Mouse (Mus musculus) urinary bladder, postnatal 4 days (tissue): ENCODE data around the gene Zfp513.

Experiments
- DNase-seq, 2 experiments: peaks; one replicate each; pipeline ENCODE4 v3.0.0; 2021 to 2022; ENCODE audit warnings: low spot score in 2 of 2

The Zfp513 gene

DNA sequence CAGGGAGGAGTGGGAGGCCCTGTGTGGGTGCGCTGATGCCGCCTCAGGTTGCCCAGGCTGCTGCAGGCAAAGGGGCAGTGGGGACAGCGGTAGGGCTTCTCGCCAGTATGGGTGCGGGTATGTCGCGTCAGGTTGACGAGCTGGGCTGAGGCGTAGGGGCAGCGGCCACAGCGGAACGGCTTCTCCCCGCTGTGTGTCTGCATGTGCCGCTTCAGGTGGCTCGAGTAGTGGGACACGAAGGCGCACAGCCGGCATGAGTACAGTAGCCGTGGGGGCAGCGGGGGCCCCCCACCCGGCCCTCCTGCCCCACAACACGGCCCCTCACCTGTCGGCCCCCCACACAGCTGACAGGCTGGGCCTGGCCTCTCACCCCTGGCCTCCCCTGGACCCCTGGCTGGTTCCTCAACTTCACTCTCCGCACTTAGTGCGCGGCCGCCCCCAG is 1.8 kb downstream of the Zfp513 start:
- no peak for DNase-seq

DNA sequence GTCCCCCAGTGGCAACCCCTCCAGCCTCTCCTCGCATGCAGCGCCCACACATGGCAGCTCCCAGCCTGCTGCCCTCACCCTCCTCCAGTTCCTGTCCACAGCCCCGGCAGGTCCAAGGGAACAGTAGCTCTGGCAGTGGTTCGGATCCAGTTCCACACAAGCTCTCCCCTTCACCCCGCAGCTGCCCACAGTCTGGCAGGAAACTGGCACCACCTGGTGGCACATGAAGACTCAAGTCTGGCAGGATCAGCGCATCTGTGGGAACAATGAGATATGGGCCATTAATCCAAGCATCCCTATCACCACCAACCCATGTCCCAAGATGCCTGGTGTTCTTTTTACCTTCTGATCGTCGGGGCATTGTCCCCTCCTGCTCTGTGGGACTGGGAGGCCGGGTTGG is 2.2 kb downstream of the Zfp513 start:
- DNase-seq: no peak

DNA sequence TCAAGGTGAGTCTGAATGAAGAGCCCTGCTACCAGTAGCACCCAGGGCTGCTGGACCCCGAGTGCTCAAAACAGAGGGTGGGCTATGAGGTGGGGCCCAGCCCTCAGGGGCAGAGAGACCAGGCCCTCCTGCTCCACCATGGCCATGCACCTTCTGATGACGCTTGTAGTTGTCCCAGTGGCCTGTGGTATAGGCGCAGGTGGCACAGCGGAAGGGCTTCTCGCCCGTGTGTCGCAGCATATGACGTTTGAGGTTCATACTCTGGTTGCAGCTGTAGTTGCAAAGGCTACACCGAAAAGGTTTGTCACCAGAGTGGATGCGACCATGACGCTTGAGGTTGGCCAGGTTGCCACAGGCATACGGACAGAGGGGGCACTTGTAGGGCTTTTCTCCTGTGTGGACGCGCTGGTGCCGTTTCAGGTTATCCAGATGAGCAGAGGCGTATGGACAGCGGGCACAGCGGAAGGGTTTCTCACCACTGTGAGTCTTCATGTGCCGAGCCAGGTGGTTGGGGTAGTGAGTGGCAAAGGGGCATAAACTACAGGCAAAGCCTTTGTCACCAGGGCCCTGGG is 2.7 kb downstream of the Zfp513 start:
- DNase-seq: no peak

DNA sequence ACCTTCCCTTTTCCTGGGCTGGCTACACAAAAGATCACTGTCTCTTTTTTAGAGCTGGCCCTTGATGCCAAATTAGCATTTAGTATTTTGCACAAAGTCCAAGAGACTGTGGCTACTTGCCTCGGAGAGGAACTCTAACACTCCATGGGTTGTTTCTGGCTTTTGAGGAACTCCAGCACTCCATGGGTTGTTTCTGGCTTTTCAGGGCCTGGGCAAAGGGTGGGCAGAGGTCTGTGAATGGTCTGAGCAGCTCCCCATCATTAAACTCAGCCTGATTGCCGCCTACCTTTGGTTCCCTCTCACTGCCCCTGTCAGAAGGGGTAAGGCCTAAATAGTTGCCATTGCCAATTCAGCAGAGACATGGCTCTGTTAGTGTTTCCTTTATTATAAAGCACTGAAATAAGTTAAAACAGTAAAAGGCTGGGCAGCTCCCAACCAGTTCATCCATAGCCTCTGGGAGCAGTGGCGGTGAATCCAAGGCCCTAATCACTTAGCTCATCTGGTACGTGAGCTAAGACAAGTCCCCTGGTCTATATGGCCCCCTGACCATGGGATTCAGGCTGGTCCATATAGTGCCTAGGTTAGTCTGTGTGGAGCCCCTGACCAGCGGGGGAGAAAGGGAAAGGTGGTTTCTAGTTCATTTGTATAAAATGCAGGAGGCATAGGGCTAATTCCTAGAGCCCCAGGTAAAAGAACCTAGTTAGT is 3.3 kb downstream of the Zfp513 start:
- DNase-seq: no peak

DNA sequence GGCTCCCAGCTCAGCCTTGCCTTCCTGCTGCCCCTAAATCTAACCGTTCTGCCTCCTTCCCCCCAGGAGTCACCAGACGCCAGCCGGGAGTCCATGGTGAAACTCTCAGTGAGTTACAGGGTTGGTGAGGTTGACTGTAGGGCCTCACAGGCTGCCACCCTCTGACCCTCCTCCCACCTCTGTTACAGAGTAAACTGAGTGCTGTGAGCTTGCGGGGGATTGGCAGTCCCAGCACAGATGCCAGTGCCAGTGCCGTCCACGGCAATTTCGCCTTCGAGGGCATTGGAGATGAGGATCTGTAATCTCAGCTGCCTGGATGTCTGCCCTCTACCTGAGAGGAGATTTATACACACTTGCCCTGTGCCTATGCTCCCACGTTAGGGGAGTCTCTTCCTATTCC is 3.9 kb downstream of the Zfp513 start:
- no peak for DNase-seq

DNA sequence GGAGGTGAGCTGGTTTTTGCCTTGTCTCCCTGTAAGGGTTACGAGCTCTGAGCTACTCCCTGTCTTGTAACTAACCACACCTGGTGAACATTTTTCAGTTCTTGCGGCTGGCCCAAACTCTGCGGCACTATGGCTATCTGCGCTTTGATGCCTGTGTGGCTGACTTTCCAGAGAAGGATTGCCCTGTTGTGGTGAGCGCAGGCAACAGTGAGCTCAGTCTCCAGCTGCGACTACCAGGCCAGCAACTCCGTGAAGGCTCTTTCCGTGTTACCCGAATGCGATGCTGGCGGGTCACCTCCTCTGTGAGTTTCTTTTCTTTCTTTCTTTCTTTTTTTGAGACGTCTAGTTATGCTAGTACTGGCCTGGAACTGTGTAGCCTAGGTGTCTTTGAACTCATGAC is 5.0 kb downstream of the Zfp513 start:
- no peak for DNase-seq

DNA sequence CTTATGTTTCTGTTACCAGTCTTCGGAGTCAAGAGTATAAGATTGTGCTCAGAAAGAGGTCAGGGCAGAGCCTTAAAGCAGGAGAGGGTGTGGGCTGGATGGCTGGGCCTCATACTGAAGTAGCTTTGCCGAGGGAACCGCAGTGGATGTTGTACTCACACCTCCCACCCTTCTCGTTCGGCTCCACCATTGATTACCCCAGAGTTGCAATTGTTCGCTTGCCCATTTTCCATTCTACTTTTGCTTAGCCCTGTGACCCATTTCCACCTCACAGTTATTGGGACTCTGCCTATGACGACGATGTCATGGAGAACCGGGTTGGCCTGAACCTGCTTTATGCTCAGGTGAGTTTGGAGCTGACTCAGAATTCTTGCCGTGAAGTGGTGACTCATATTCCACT is 5.9 kb downstream of the Zfp513 start:
- DNase-seq: no peak

DNA sequence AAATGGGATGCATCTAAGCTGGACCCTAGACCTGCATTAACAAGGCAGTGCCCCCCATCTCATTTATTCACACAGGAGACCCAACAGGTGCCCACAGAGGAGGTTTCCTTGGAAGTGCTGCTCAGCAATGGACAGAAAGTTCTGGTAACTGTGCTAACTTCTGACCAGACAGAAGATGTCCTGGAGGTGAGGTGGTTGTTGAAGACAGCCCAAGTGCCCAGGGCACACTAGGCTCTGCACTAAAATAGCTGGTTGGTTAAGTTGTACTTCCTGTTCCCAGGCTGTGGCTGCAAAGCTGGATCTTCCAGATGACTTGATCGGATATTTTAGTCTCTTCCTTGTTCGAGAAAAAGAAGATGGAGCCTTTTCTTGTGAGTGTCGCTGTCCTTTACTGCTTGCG is 6.4 kb downstream of the Zfp513 start:
- DNase-seq: no peak

DNA sequence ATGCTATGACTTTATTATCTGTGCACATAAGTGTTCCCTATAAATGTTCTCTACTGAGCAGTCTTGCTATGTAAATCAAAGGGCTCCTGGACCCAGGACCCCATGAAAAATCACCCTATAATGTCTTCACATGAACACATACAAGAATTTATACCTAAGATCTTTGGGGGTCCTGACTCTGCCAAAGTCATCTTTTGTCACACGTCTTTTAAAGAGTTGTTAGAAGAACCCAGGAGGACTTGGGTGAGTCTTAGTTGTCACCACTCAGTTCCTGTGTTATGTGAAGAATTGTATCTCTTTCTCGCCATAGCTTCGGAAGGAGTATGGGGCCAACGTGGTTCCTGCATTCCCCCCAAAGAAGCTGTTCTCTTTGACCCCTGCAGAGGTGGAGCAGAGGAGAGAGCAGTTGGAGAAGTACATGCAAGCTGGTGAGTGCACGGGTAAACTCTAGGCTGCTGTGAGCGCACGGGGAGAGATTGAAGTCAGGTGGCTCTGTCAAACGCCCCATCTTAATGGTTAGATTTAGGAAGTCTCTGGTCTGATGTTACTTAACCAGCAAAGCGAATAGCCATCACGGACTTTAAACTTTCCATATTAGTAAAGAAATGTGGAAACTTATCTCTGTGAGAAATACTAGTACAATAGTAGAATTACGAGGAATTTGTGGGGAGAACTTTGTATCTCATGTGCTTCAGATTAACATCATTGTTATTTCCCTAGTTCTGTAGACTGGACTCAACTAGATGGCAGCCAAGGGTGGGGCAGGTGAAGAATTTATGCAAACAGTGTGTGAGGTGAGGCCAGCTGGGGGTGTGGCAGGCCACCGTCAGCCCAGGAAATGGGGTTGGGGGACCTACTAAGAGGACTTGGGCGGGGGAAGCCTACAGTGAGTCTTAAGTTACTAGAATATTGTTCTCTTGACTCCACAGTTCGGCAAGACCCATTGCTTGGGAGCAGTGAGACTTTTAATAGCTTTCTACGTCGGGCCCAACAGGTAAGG is 7.3 kb downstream of the Zfp513 start:
- DNase-seq: no peak

DNA sequence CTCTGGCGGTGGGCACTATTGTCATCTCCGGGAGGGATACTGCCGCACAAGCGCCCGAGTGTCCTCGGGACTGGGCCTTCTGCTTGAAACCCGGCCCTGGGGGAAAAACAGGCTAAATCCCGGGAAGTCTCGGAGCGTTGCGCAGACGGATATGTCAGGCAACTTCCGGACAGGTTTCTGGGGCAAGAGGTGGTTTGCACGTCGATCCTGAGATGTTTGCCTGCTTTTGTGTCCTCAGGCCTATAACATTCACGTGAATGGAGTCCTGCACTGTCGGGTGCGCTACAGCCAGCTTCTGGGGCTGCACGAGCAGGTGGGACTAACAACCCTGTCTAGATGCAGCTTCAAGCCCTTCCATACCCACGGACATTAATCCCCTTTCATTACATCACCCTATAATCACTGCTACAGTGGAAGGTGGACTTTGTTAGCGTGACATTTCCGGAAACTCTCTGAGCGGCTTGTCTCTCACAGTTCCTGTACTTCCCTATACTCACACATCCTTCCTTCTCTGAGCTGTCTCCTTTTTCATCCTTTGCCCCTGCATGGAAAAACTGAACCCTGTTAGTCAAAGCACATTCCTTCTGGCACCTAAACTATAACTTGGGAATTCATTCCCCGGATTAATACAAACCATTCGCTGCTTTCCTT is 8.3 kb downstream of the Zfp513 start:
- no peak for DNase-seq

DNA sequence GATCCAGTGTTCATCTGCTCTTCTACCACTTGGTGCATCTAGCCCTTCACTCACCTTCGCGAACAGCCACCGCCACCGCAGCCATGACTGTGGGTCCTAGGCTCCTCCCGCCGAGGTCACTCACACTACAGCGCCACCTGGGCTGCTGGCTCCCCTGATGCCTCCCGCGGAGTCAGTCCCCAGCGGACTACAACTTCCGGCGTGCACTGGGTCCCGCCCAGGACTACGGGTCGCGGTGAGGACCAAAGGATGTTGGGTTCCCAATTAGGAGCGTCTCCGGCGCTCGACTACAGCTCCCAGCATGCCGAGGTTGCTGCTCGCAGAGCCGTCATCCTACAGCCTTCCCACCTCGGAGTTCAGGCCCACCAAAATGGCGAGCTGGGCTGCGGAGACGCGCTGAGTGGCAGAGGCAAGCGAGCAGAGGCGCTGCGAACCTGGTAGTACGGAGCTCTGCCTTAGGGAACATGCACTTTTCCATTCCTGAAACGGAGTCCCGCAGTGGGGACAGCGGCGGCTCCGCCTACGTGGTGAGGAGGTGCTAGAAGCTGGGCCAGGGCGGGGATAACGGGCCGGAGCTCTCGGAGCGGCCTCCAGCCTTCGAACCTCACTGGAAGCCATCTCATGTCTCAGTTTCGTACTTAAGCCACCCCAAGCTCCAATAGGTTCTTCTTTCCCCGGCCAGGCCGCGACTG is 9.0 kb downstream of the Zfp513 start, which contains the start of the genes Snx17 and Eif2b4:
Gene Snx17, plus strand, starts transcription at position 289 of the 692 bp plus-strand sequence.
Gene Eif2b4, minus strand, starts transcription at position 492 of the 692 bp plus-strand sequence.
- DNase-seq: peak; percentile 98 to 99

DNA sequence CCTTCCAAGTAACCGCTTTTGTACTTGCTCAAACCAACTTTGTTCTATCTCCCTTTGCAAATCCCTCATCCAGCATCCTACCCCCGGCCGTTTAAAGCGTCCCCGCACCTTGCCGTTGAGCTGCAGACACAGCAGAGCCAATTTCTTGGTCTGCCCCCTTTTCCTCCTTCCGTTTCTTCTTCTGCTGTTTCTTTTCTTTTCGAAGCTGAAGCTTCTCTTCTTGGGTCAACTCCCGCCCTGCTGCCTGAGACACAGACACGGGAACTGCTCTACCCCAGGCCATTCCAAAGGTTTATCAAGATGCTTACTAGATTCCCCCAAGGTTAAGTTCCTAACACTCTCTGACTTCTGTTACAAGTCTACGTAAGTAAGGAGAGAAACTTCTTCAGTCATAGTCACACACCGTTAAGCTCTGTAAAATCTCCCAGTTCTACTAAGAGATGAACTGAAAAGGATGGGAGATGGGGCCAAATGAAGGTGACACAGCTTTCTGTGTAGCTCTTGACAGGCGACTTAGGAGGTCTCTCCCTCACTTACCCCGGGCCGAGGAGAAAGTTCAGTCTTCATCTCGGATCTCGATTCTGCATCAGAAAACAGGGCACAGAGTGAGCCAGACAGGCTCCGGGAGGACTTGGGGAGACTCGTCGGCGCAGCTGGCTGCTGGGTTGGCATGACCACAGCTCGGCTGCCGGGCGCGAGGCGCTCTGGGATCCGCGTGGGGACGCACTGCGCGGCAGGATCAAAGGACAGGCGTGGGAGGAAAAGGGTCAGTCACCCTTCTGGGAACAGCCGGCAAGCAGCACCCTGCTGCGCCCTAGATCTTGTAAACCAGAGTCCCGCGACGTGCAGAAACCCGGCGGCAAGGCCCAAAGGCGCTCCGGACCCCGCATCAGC is 9.8 kb downstream of the Zfp513 start:
- DNase-seq: no peak

DNA sequence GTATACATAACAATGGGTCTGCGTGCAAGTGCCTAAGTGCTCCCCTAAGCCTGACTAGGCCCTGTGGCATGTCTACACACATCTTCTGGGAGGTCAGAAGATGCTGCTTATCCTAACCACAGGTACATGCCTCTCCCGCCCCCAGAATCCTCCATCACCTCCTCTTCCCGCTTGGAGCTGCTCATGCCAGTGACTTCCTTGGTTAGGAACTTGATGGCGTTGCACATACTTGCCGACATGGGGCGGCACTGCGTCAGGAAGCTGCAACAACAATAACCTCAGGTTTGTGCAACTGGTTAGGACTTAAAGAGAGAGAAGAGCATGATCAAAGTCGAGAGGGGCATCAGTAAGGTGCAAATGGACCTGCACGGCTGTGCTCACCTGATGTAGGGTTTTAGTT is 11.9 kb downstream of the Zfp513 start:
- no peak for DNase-seq

DNA sequence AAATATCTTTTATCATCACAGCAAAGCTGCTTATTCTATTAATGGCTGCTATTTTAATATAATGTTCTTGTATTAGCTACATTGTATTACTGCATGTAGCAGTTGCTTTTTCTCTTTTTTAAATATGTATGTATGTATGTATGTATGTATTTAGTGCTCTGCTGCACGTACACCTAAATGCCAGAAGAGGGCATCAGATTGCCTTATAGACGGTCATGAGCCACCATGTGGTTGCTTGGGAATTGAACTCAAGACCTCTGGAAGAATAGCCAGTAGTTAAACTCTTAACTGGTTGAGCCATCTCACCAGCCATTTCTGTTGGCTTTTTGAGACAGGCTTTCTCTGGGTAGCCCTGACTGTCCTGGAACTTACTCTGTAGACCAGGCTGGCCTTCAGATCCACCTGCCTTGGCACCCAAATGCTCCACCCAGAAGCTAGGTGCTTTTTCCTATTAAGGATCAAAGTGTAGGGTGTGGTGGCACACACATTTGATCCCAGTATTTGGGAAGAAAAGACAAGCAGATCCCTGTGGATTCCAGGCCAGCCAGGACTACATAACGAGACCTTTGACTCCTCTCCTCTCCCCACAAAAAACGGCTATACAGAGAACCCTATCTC is 13.8 kb downstream of the Zfp513 start:
- no peak for DNase-seq

DNA sequence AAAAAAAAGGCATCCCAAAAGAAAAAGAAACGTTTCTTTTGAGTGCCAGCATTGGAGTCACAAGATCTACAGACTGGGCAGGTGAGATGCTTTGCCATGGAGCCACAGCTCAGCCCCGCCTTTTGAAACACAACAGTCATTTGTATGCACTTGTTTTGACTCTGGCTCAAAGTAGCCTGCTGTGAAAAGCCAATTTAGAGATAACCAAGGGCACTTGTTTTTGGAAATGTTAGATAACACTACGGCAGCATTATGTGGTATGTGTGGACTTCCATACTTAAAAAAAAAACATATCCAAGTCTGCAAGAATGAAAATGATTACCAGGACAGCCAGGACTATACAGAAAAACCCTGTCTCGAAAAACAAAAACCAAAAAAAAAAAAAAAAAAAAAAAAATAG is 18.4 kb downstream of the Zfp513 start:
- DNase-seq: no peak

DNA sequence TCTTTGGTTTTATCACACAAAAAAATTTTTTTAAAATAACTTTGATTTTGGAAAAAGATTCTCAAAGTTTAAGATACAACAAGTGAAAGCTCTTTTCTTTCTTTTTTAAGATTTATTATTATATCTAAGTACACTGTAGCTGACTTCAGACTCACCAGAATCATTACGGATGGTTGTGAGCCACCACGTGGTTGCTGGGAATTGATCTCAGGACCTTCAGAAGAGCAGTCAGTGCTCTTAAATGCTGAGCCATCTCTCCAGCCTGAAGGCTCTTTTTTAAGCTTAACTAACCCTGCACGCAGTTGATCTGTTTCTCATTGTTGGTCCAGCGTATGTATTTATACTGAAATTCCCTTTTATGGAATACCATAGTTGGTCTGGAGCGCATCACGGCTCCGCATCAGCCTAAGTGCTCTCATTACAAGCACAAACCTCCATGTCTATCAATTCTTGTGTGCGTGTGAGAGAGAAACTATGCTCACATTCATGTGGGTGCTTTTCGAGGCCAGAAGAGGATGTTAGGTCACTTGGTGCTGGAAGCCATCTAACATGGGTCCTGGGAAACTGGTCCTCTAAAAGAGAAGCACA is 20.8 kb downstream of the Zfp513 start:
- no peak for DNase-seq

DNA sequence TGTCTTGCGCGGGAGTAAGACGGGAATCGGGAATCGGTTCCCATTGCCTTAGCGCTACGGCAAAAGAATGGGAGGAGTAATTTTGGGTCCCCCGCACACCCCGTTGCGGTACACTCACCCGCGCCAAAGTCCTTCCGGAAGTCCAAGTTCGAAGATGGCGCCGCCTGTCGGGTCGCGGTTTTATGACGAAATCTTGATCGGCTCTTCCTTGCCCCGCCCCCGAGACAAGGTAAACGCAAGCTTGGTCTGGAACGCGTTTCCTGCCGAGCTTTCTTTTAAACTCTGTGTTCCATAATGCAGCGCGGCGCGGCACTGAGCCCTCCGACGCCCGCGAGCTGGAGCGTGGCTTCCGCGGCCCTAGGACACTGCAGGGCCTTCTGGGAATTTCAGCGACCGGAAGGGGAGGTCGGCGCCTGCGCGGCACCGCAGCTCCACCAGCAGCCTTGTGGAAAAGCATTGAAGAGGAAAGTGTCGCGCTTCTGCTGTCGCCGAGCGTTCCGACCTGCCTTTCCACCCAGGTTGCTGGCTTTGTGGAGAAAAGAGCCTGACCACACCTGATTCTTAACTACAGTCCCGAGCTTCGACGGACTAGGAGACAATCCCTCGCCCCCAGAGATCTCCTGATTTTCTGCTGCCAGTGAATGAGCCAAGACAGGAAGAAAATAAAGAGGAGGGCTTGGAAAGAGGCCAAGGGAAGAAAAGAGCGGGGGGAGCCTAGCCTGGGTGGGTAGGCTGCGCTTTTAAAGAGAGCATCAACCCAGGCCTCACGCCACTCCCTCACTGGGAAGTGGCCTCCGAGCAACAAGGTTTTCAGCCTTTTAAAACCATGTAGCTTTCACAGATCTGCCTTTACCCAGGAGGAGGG is 22.1 kb downstream of the Zfp513 start, which contains the start of the genes Gm29609 and Gtf3c2:
Gene Gm29609, minus strand, starts transcription at position 146 of the 865 bp plus-strand sequence.
Gene Gtf3c2, minus strand, starts transcription at position 379 of the 865 bp plus-strand sequence.
- peak; percentile 93 to 94 for DNase-seq

DNA sequence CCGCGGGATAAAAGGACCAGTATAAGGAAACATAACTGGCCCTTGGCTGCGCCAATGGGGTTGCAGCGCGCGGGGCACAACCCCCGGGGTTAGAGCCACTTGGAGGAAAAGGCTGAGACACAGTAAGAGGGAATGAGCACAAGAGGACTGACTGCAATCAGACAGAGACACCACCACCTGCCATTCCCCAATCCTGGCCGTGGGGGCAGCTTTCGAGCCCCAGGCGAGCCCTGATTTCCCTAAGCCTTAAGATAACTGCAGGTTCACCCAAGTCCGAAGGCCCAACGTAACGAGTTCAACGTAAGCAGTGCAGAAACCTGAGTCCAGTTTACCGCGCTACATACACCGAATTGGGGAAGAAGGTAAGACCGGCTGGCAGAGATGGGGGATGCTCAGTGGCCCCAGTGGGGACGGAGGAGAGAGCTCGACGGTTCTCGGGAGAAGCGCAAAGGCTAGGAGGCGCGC is 22.8 kb downstream of the Zfp513 start:
- DNase-seq: no peak
